In genomic region chr4:149220042-149220473, GRCm38 (mm10) we compare ENCODE assay signal across 10 mouse cellular contexts. TPM values are rescaled to one million over a fixed set of nuclear protein-coding genes. Genes with fewer than 3 reads are reported as not detected.
DNase-seq lines count a peak whose midpoint lies in the region; ATAC-seq and TF ChIP-seq lines count a peak whose summit lies in the region.
"Had no signal": no experiment of that assay in that cellular context is flagged by ENCODE, and none has a peak within 500 bp of the region (broad histone marks: within the 10 kb centered on the region; RNA-seq: fewer than 3 reads in every experiment).

No protein-coding gene starts in this region.

- H3K4me3 ChIP-seq in forebrain, embryonic 12.5 days (replicated peaks), result no peak overlapping the region
- no peak overlapping the region for H3K4me3 ChIP-seq in gastrocnemius, adult 2 months
- H3K4me3 ChIP-seq: stomach, embryonic 15.5 days had no signal

- 0 out of 2 replicates have a peak overlapping the region, but pooled peaks have one; percentile 13 for H3K9ac ChIP-seq in forebrain, embryonic 12.5 days
- H3K9ac ChIP-seq: liver, embryonic 14.5 days; stomach, embryonic 15.5 days had no signal

- WGBS in forebrain, embryonic 12.5 days, result 7% methylated on average over 5 of the region's 5 CpGs

- DNase-seq in right cerebral cortex, adult 18-20 months, result peak; percentile 49
- no peak for DNase-seq in right cerebral cortex, postnatal 4 days
- DNase-seq in left cerebral cortex, postnatal 10 days (ENCODE audit: extremely low spot score in 1 of 2, low spot score in 2 of 2), result peak; percentile 20 to 35
- DNase-seq in gastrocnemius, adult 2 months, result no peak
- no peak for DNase-seq in liver
- DNase-seq in kidney, postnatal 10 days, result no peak
- no peak for DNase-seq in heart, adult 8-10 months (ENCODE audit: low spot score)

- peaks cover 83% of the 10 kb centered on the region for H3K36me3 ChIP-seq in forebrain, embryonic 12.5 days (replicated peaks)

- H3K27me3 ChIP-seq in forebrain, embryonic 12.5 days, result no peaks in the 10 kb centered on the region
- H3K27me3 ChIP-seq: stomach, embryonic 15.5 days had no signal

- peaks cover 21% of the 10 kb centered on the region for H3K4me1 ChIP-seq in forebrain, embryonic 12.5 days

- 0 out of 2 replicates have a peak, but pooled peaks cover 2% of the 10 kb centered on the region for H3K9me3 ChIP-seq in forebrain, embryonic 12.5 days
- H3K9me3 ChIP-seq: stomach, embryonic 15.5 days had no signal

- peak overlapping the region; percentile 11 for H3K4me2 ChIP-seq in forebrain, embryonic 12.5 days
- H3K4me2 ChIP-seq: stomach, embryonic 15.5 days had no signal

- intact Hi-C loops in left cerebral cortex, postnatal 10 days (cut with DNase I), result no loop called here
- intact Hi-C loops in gastrocnemius, adult 2 months (cut with DNase I), result no loop called here

- peak overlapping the region; percentile 73 for H3K27ac ChIP-seq in forebrain, embryonic 12.5 days
- H3K27ac ChIP-seq in gastrocnemius, adult 2 months, result no peak overlapping the region
- H3K27ac ChIP-seq: liver, embryonic 14.5 days; stomach, embryonic 15.5 days had no signal

- TF ChIP-seq CTCF in gastrocnemius, adult 2 months (IDR thresholded peaks at IDR 0.05), result no peak

- peak; percentile 77 for ATAC-seq in forebrain, embryonic 12.5 days (ENCODE audit: low FRiP score)

RNA-seq across cellular contexts. Expression of gene Pgd, which starts 53.5 kb away (rescaled TPM):
- polyA plus RNA-seq in forebrain, embryonic 12.5 days (2016; fragmentation: Nextera tagmentation; extraction: Ambion mirVana), result 110 and 118 TPM in 2 replicates
- total RNA-seq in left cerebral cortex, postnatal 10 days (2021), result 10 to 100 TPM; 49.0 to 49.9 TPM
- total RNA-seq in gastrocnemius, adult 2 months (2021), result 10 to 100 TPM; 14.4 to 19.1 TPM
- total RNA-seq in heart, adult 8-10 months (2022), result 10 to 100 TPM; 37.5 to 47.2 (median 42.3) TPM

Comparison
In these comparisons a context has a peak if more than half of its experiments do, and no peak if none do; other contexts are left out.
1. DNase-seq: peak in right cerebral cortex, adult 18-20 months (single experiment) and left cerebral cortex, postnatal 10 days (2 of 2); none in right cerebral cortex, postnatal 4 days (single experiment), gastrocnemius, adult 2 months (single experiment), liver (single experiment), kidney, postnatal 10 days (single experiment) and heart, adult 8-10 months (single experiment).